Mouse (Mus musculus): ENCODE measurements around the gene Hcrt. TPM values are rescaled to one million over a fixed set of nuclear protein-coding genes. Genes with fewer than 3 reads are reported as not detected.

The Hcrt gene
- polyA plus RNA-seq, 2 experiments from 2014 or later, result not detected

GRCm38 (mm10) chr11:100735134-100735865 lies 27.4 kb downstream of the Hcrt start:
- ATAC-seq, result peak; percentile 21

GRCm38 (mm10) chr11:100730477-100731205 lies 32.1 kb downstream of the Hcrt start:
- ATAC-seq, result no peak

GRCm38 (mm10) chr11:100729976-100730375 lies 32.8 kb downstream of the Hcrt start:
- ATAC-seq, result peak; percentile 39

- ATAC-seq, result no peak
Observed at GRCm38 (mm10) chr11:100728601-100729000, 34.1 kb downstream of the Hcrt start.

- no peak for ATAC-seq
Observed at GRCm38 (mm10) chr11:100727201-100727600, 35.5 kb downstream of the Hcrt start.

- ATAC-seq, result no peak
Observed at GRCm38 (mm10) chr11:100724919-100725512, 37.7 kb downstream of the Hcrt start.

GRCm38 (mm10) chr11:100722493-100723028 lies 40.2 kb downstream of the Hcrt start:
- no peak for ATAC-seq

- ATAC-seq, result no peak
Observed at GRCm38 (mm10) chr11:100721776-100722492, 40.8 kb downstream of the Hcrt start.

- ATAC-seq, result no peak
Observed at GRCm38 (mm10) chr11:100721254-100721653, 41.5 kb downstream of the Hcrt start.

- no peak for ATAC-seq
Observed at GRCm38 (mm10) chr11:100720345-100720744, 42.4 kb downstream of the Hcrt start.

- ATAC-seq, result no peak
Observed at GRCm38 (mm10) chr11:100719893-100720292, 42.8 kb downstream of the Hcrt start.

GRCm38 (mm10) chr11:100719312-100719711 lies 43.4 kb downstream of the Hcrt start:
- no peak for ATAC-seq

- no peak for ATAC-seq
Observed at GRCm38 (mm10) chr11:100718866-100719265, 43.9 kb downstream of the Hcrt start.

- no peak for ATAC-seq
Observed at GRCm38 (mm10) chr11:100718462-100718861, 44.3 kb downstream of the Hcrt start.

GRCm38 (mm10) chr11:100716649-100717048 lies 46.1 kb downstream of the Hcrt start:
- ATAC-seq, result no peak

- no peak for ATAC-seq
Observed at GRCm38 (mm10) chr11:100714948-100715347, 47.8 kb downstream of the Hcrt start.

- peak; percentile 36 for ATAC-seq
Observed at GRCm38 (mm10) chr11:100714534-100714915, 48.2 kb downstream of the Hcrt start.

GRCm38 (mm10) chr11:100713735-100714533 lies 48.8 kb downstream of the Hcrt start, which contains the start of gene Hspb9:
TSS of gene Hspb9 (plus strand) at chr11:100713850.
- ATAC-seq, result peak; percentile 84

GRCm38 (mm10) chr11:100713174-100713573 lies 49.6 kb downstream of the Hcrt start:
- ATAC-seq, result no peak

GRCm38 (mm10) chr11:100711783-100712615 lies 50.7 kb downstream of the Hcrt start, which contains the start of gene Kat2a:
TSS of gene Kat2a (minus strand) at chr11:100712465.
- peak; percentile 63 for ATAC-seq
